Mouse (Mus musculus) lung, adult 18-20 months (tissue): ENCODE results near the gene 4632433K11Rik.
A peak's percentile ranks its signal among the peaks of the same experiment; 100 is the strongest.
"Not testable (repeated sequence)": the region's sequence is repeated elsewhere in the genome, so short reads cannot be mapped to it uniquely, and the experiment has no call there.

Experiments used
- DNase-seq, 2 experiments: peaks; one replicate each; pipeline ENCODE4 v3.0.0; 2022; ENCODE audit warnings: mixed read lengths in 2 of 2

4632433K11Rik gene

GRCm38 (mm10) chr7:5057381-5057780, 23.5 kb downstream of the 4632433K11Rik start:
- DNase-seq, result no peak

- no peak for DNase-seq
Measured at GRCm38 (mm10) chr7:5057804-5058203, 23.9 kb downstream of the 4632433K11Rik start.

DNA sequence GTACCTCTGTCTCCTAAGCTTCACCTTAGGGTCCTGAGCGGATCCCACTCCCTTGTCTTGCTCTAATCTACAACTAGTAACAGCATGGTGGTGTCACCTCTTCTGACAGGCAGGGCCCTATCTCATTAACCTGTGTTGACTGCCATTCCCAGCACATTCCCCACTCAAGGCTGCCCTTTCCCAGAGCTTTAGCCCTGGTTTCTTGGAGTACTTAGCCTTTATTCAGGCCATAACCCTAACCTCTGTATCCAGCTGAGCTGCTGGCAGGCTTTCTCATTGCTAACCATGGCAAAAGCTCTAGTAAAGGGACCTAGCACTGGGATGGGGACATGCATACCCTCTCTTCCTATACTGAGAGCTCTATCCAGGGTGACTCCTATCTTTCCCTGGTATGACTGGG, 24.7 kb downstream of the 4632433K11Rik start:
- no peak for DNase-seq

DNA sequence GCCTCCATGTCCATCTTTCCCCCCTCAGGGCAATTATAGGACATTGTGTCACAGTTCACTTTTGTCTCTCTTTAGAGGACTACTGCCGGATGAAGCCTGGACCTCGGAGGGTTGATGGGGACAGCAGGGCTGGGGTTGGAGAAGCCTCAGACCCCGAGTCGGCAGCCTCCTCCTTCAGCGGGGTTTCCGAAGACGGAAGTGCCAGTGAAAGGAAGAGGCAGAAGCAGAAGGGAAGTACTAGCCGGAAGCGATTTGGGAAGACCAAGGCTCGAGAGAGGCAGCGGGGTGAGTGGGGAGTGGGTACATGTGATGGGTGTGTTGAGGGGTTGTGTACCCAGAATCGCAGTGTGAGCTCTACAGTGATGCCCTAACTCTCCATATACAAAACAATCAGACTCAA, 25.5 kb downstream of the 4632433K11Rik start:
- DNase-seq, result no peak

- DNase-seq, result peak; percentile 81 to 86
Measured at GRCm38 (mm10) chr7:5060239-5060731, 26.4 kb downstream of the 4632433K11Rik start.

DNA sequence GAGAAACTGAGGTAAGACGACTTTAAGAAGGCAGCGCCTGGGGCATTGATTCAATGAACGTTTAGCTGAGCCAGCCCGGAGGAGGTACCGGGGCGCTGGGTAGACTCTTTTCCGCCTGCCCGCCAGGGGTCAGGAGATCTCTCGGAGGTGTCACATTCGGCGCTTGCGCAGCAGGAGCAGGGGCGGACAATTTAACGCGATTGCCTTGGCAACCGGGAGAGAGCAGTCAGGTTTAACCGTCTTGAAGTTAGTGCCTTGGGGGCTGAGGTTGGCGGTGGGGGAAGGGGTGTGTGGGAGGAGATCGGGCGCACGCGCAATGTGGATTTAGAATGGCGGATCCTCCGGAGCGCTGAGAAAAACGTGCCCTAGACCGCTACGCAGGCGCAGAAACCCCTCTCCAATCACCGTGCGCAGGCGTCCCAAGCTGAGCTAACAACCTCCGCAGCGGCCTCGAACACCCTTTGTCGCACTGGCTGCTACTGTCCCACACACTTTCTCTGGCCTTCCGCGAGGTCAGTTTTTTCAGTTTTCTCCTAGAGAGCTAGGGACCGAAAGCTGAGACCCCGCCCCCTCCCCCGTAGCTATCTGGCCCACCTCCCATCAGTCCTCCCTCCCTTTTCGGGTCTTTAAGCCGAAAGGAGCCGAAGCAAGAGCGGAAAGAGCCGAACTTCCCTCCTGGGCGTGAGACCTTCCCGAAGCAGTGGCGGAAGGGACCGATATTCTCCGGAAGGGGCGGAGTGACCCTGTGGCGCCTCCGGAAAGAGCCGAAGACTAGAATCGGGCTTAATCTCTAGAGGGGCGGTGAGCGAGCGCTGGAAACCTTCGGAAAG, 27.2 kb downstream of the 4632433K11Rik start:
- peak; percentile 97 to 98 for DNase-seq

DNA sequence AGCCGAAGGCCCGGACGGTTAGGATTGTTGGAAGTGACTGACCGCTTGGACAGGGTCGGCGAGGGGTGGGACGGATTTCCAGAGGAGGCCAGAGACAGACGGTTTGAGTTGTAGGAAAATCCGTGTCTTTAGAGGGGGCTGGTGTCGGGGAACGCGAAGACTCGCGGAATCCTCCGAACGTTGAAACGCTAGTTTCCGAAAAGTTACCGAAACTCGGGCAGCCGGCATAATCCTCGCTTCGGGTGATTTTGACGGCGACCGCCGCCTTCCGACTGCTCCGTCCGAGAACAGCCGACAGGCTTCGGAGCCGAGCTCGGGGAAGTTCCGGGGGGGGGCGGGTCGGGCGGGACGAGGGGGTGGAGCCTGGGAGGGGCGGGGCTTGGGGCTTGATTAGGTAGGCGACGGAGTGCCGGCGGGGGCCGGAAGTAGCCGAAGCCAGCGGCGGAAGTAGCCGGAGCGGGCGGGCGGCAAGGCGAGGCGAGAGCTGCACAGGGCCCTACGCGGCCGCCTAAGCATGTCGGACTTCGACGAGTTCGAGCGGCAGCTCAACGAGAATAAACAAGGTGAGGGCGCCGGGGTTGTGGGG, 27.9 kb downstream of the 4632433K11Rik start, which contains the start of gene U2af2:
U2af2 (plus strand) TSS at position 370 of the 586 bp plus-strand sequence.
- peak; percentile 92 to 93 for DNase-seq

GRCm38 (mm10) chr7:5062360-5063001, 28.6 kb downstream of the 4632433K11Rik start:
- DNase-seq, result peak in 1 of 2 experiments; percentile 73

GRCm38 (mm10) chr7:5064886-5065285, 31.0 kb downstream of the 4632433K11Rik start:
- no peak for DNase-seq

- DNase-seq, result no peak
Measured at GRCm38 (mm10) chr7:5073586-5073985, 39.7 kb downstream of the 4632433K11Rik start.

DNA sequence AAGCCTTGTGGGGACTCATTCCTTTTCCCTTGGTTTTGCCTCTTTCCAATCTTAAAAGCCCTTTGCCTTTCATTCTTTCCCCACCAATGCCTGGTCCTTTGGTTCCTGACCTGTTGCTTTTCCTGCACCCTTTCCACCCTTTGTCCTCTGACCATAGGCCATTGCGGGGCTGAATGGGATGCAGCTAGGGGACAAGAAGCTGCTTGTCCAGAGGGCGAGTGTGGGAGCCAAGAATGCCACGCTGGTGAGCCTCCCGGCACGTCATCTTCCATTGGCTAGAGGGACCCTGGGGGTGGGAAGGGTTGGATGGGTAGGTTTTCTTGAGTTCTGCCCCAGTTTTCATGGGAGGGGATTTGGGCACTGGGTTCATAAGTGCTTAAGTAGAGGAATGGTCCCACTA, 41.1 kb downstream of the 4632433K11Rik start:
- DNase-seq, result no peak

- no peak for DNase-seq
Measured at GRCm38 (mm10) chr7:5076931-5077330, 43.0 kb downstream of the 4632433K11Rik start.

- DNase-seq, result not testable (repeated sequence)
Measured at GRCm38 (mm10) chr7:5079365-5080009, 45.6 kb downstream of the 4632433K11Rik start.

- DNase-seq, result peak; percentile 97 to 98
Measured at GRCm38 (mm10) chr7:5080010-5080751, 46.3 kb downstream of the 4632433K11Rik start, which contains the start of gene Epn1. Gene Epn1, plus strand, starts transcription at chr7:5080235.

DNA sequence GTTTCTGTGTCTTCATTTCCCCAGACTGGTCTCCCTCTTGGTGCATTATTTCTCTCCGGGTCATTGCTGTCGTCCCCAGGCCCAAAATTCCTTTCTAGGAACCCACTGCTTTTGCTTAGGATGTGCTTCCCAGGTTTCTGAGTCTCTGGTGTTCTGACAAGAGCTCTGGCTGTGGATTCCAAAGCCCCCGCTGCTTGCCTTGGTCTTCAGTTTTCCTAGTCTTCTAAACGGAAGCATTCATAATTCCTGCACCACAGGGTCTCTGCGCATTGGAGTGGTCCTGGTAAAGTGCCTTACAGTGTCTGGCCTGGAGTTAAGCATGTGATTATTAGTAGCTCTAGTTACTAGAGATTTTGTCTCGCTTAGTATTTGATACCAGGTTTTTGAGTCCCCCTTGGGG, 46.9 kb downstream of the 4632433K11Rik start:
- no peak for DNase-seq

DNA sequence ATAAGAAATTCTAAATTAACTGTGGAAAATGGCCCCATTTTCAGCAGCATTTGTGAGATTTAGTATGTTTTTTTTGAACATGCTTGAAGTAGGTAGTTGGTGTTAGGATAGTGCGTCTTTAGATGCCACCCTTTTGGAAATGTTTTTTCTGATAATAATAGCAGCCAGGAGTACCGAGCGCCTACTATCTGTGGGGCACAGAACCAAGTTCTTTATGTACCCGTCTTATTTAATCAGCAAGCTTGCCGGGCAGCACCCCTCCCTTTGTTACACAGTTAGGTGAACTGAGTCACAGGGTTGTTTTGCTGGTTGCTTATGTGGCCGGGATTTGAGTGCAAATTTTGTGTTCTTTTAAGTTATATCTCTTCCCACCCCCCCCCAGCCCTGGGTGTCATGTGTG, 47.3 kb downstream of the 4632433K11Rik start:
- no peak for DNase-seq

DNA sequence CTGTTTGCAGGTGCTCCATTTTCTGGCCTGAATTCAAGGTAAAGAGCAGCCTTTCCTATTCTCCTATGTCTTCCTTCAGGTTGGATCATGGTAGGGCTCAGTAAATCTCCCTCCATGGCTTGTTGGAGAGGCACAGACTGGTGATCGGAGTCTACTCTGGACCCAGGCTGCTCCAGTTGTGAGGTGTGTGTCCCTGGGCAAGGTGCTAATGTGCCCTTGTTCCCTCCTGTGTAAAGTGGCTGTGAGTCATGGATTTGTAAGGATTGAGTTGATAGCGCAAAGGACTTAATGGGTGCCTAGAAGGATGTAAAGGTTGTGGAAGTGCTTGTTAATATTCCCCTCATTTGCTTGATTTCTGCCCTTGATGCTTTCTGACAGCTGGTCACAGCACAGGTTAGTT, 48.0 kb downstream of the 4632433K11Rik start:
- DNase-seq, result no peak

DNA sequence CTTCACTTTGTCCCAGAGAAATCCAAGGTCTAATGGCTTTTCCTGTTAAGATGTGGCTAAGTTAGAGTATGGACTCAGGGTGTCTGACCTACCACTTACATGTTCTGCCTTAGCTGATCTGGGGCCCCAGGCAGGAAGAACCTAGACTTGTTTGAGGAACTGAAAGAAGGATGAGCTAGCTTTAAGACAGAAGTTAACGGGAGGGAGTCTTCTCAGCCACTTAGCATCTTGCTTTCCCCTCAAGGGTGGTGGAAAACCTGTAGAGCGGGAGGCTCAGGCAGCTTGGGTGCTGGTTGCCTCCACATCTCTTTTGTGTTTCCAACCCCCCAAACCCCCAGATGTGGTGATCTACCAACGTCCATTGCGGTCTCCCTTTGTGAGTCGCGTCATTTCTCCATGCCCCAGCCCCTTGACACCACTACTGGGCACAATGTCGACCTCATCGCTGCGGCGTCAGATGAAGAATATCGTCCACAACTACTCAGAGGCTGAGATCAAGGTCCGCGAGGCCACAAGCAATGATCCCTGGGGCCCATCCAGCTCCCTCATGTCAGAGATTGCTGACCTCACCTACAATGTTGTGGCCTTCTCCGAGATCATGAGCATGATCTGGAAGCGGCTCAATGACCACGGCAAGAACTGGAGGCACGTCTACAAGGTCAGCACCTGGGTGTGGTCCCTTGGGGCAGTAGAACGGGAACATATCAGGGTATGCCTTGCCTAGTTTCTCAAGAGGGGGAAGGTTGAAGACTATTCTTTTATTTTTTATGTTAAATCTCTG, 49.6 kb downstream of the 4632433K11Rik start:
- peak in 1 of 2 experiments; percentile 23 for DNase-seq
